Mouse (Mus musculus) stomach, postnatal 0 days (tissue): Measurements from ENCODE around the gene Robo2.

Experiments
- CTCF ChIP-seq: IDR thresholded peaks from 2 replicates; pipeline ENCODE4 v1.5.1; 2016; ENCODE audit warnings: antibody characterized with exemption, low read depth, mild to moderate bottlenecking, moderate library complexity
- EP300 ChIP-seq: optimal IDR thresholded peaks from 2 replicates; pipeline ENCODE3; 2016; ENCODE audit warnings: antibody characterized with exemption

GRCm38 (mm10) chr16:74420324-74420723 is 8.7 kb upstream of the Robo2 start:
- TF ChIP-seq CTCF (no peak), EP300 (no peak)
